Mouse (Mus musculus): Measurements from ENCODE around the gene Galnt16. TPM values are rescaled to one million over a fixed set of nuclear protein-coding genes. Genes with fewer than 3 reads are reported as not detected.

Galnt16 gene
- total RNA-seq, 1 experiment, result 1.9 TPM

DNA sequence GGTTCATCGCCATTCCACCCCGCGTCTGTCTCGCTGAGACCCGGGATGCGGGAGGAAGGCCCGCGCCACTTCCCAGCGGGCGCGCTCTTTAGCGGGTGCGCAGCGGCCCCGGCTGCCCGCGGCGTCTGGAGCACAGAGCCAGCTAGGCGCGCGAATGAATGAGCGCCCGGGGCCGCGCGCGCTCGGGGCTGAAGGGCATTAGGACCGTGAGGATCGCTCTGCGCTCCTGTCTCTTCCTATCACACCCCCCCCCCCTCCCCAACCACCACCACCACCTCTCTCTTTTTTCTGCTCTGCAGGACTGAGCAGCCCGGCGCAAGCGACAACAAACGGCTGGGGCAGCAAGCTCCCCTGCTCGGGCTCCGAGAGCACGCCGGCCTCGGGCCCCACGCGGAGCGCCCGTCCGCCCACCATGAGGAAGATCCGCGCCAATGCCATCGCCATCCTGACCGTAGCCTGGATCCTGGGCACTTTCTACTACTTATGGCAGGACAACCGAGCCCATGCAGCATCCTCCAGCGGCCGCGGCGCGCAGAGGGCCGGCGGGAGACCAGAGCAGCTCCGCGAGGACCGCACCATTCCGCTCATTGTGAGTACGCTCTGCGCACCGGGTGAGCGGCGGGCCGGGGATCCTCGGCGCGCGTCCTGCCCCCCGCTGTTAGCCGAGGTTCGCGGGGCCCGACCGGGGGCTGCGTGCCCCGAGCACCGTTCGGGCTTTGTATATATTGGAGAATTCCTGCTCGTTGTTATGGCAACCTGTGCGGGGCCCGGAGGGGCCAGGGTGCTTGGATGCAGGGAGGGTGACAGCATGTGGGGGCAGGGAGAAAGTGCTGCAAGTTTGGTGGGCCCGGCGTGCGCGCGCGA is 912 bp downstream of the Galnt16 start:
- Histone ChIP-seq H3K36me3 (ENCODE audit: control insufficient read depth, insufficient read depth, low read length, poor library complexity, severe bottlenecking) (no peaks in the 10 kb centered on the region), H3K9me3 (ENCODE audit: control insufficient read depth, insufficient read depth, low read depth, low read length) (no peaks in the 10 kb centered on the region), H3K4me3 (ENCODE audit: insufficient read depth in 1 of 2, low read depth in 1 of 2, low read length in 2 of 2, poor library complexity in 1 of 2, severe bottlenecking in 1 of 2) (peak overlapping the region; percentile 80 to 87), H3K9ac (ENCODE audit: insufficient read depth, low read depth, low read length, poor library complexity, severe bottlenecking) (peak overlapping the region; percentile 65), H3K4me1 (ENCODE audit: control insufficient read depth in 2 of 2, insufficient read depth in 2 of 2, low read length in 2 of 2, poor library complexity in 1 of 2) (peaks cover under 1 to 3% of the 10 kb centered on the region in 2 experiments; a peak in 1 of 4 replicates), H3K27ac (ENCODE audit: insufficient read depth, low read depth, low read length, poor library complexity, severe bottlenecking) (no peak overlapping the region)
- peak; percentile 30 for DNase-seq (ENCODE audit: low read depth, low spot score)
- no peak for TF ChIP-seq CHD2 (IDR thresholded peaks at IDR 0.05; ENCODE audit: low read depth, low read length)
- in situ Hi-C loops (cut with MboI; ENCODE audit: low sequenced_read_pairs in 2 of 2, unreplicated experiment in 2 of 2), result no loop called here

DNA sequence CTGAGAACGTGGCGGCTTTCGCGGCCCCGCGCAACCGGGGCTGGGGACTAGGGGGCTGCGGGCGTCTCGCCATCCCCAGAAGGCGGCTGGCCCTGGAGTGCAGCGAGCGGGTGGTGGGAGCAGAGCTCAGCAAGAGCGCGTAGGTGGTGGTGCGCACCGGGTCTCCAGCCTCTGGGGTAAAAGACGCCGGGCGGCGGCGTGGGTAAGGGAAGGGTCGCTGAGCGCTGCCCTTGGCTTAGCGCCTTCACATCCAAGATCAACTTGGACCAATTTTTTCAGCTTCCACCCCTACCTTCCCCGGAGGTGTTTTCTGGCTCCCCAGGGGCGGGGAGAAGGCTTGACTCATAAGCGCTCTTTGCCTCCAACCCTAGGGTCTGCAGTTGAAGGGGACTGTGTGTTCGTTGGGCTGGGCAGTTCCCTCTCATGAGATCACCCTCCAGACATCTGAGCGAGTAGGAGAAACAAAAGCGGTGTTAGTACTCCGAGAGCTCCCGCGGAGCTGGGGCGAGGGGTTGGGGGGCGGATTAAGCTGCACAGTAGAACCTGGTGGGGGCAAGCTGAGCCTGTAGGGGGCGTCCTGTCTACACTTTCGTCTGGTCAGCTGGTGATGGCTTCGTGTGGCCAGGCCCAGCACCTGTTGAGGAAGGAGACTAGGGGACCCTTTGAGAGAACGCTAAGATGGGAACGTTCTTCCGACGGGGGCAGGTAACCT is 1.7 kb downstream of the Galnt16 start:
- Histone ChIP-seq H3K9me3 (ENCODE audit: control insufficient read depth, insufficient read depth, low read depth, low read length) (no peaks in the 10 kb centered on the region), H3K36me3 (ENCODE audit: control insufficient read depth, insufficient read depth, low read length, poor library complexity, severe bottlenecking) (no peaks in the 10 kb centered on the region), H3K4me3 (ENCODE audit: insufficient read depth in 1 of 2, low read depth in 1 of 2, low read length in 2 of 2, poor library complexity in 1 of 2, severe bottlenecking in 1 of 2) (peak overlapping the region; percentile 80 to 87), H3K27ac (ENCODE audit: insufficient read depth, low read depth, low read length, poor library complexity, severe bottlenecking) (no peak overlapping the region), H3K4me1 (ENCODE audit: control insufficient read depth in 2 of 2, insufficient read depth in 2 of 2, low read length in 2 of 2, poor library complexity in 1 of 2) (peaks cover 3 to 4% of the 10 kb centered on the region in 2 experiments; a peak in 2 of 4 replicates), H3K9ac (ENCODE audit: insufficient read depth, low read depth, low read length, poor library complexity, severe bottlenecking) (peak overlapping the region; percentile 65)
- in situ Hi-C loops (cut with MboI; ENCODE audit: low sequenced_read_pairs in 2 of 2, unreplicated experiment in 2 of 2), result no loop called here
- peak; percentile 44 for DNase-seq (ENCODE audit: low read depth, low spot score)
- no peak for TF ChIP-seq CHD2 (IDR thresholded peaks at IDR 0.05; ENCODE audit: low read depth, low read length)
- no peak for TF ChIP-seq ZNF384 (IDR thresholded peaks at IDR 0.05; ENCODE audit: low read depth, low read length)

DNA sequence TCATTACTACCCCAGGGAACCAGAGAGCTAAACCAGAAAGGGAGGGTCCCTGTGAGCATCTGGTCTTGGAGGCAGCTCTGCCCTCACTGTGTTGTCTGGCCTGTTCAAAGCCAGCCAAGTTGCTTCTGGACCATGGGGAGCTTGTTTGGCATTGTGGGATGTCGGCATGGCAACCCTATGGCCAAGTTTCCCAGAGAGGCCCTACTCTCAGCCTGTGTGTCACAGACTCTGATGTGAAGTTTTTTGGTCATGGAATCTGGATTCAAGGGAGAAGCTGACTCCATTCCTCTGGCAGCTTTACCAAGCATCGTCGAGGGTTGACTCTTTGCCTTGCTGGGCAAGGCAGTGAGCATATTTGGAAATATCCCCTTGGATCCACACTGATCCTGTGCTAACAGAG is 3.9 kb downstream of the Galnt16 start:
- no peaks in the 10 kb centered on the region for H3K9me3 ChIP-seq (ENCODE audit: control insufficient read depth, insufficient read depth, low read depth, low read length)
- DNase-seq (ENCODE audit: low read depth, low spot score), result no peak
- no peaks in the 10 kb centered on the region for H3K36me3 ChIP-seq (ENCODE audit: control insufficient read depth, insufficient read depth, low read length, poor library complexity, severe bottlenecking)
- no peak for TF ChIP-seq HCFC1 (IDR thresholded peaks at IDR 0.05; ENCODE audit: borderline replicate concordance, insufficient read depth, low read length)
- TF ChIP-seq CHD2 (IDR thresholded peaks at IDR 0.05; ENCODE audit: low read depth, low read length), result no peak
- TF ChIP-seq ZNF384 (IDR thresholded peaks at IDR 0.05; ENCODE audit: low read depth, low read length), result no peak
- TF ChIP-seq ZC3H11A (IDR thresholded peaks at IDR 0.05; ENCODE audit: borderline replicate concordance, low read depth, low read length), result no peak
- no peak for TF ChIP-seq MAFK (IDR thresholded peaks at IDR 0.05; ENCODE audit: insufficient read depth, low read depth, low read length)
- H3K4me1 ChIP-seq (ENCODE audit: control insufficient read depth in 2 of 2, insufficient read depth in 2 of 2, low read length in 2 of 2, poor library complexity in 1 of 2), result peaks cover 3 to 11% of the 10 kb centered on the region in 2 experiments; a peak in 2 of 4 replicates
- in situ Hi-C loops (cut with MboI; ENCODE audit: low sequenced_read_pairs in 2 of 2, unreplicated experiment in 2 of 2), result no loop called here
- no peak overlapping the region for H3K27ac ChIP-seq (ENCODE audit: insufficient read depth, low read depth, low read length, poor library complexity, severe bottlenecking)
- no peak overlapping the region for H3K4me3 ChIP-seq (ENCODE audit: insufficient read depth in 1 of 2, low read depth in 1 of 2, low read length in 2 of 2, poor library complexity in 1 of 2, severe bottlenecking in 1 of 2)
- H3K9ac ChIP-seq (ENCODE audit: insufficient read depth, low read depth, low read length, poor library complexity, severe bottlenecking), result no peak overlapping the region

DNA sequence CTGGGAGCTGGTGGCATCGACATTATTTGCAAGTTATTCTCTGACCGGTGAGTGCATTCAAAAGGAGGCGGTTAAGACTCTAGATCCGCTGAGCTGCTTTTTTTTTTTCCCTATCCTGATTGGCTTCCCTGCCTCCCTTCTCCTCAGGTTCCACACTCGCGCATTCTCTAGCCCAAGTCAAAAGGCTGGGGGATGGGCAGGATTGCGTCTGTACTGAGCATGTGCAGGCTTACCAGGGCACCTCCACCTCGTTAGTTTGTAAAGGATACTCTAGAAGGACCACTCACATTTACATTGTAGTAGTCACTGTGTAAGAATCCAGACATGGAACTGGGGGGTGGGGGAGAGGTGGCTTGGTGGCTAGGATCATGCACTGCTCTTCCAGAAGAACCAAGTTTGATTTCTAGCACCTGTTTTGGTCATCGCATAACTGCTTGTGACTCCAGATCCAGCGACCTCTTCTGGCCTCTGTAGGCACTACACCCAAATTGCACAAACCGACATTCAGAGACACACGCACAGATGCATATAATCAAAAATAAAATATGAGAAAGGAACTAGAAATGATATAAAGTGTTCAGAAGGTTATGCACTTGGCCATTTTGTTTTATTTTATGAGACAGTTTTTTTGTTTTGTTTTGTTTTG is 6.3 kb downstream of the Galnt16 start:
- peak overlapping the region; percentile 2 to 48; a peak in 3 of 4 replicates for H3K4me3 ChIP-seq (ENCODE audit: insufficient read depth in 1 of 2, low read depth in 1 of 2, low read length in 2 of 2, poor library complexity in 1 of 2, severe bottlenecking in 1 of 2)
- H3K36me3 ChIP-seq (ENCODE audit: control insufficient read depth, insufficient read depth, low read length, poor library complexity, severe bottlenecking), result no peaks in the 10 kb centered on the region
- H3K9me3 ChIP-seq (ENCODE audit: control insufficient read depth, insufficient read depth, low read depth, low read length), result no peaks in the 10 kb centered on the region
- H3K9ac ChIP-seq (ENCODE audit: insufficient read depth, low read depth, low read length, poor library complexity, severe bottlenecking), result no peak overlapping the region
- TF ChIP-seq ZC3H11A (IDR thresholded peaks at IDR 0.05; ENCODE audit: borderline replicate concordance, low read depth, low read length) (no peak), ZNF384 (IDR thresholded peaks at IDR 0.05; ENCODE audit: low read depth, low read length) (no peak; the same call in 1 of the 2 replicates), MAFK (IDR thresholded peaks at IDR 0.05; ENCODE audit: insufficient read depth, low read depth, low read length) (no peak)
- in situ Hi-C loops (cut with MboI; ENCODE audit: low sequenced_read_pairs in 2 of 2, unreplicated experiment in 2 of 2), result no loop called here
- no peak overlapping the region for H3K27ac ChIP-seq (ENCODE audit: insufficient read depth, low read depth, low read length, poor library complexity, severe bottlenecking)
- H3K4me1 ChIP-seq (ENCODE audit: control insufficient read depth in 2 of 2, insufficient read depth in 2 of 2, low read length in 2 of 2, poor library complexity in 1 of 2), result peaks cover 3 to 11% of the 10 kb centered on the region in 2 experiments; a peak in 2 of 4 replicates
- peak; percentile 82 for DNase-seq (ENCODE audit: low read depth, low spot score)

All from ES-E14 (cell line).